Mouse (Mus musculus) stomach, postnatal 0 days (tissue): ENCODE results near the gene Slco3a1.

Experiments
- CTCF ChIP-seq: IDR thresholded peaks from 2 replicates; pipeline ENCODE4 v1.5.1; 2016; ENCODE audit warnings: antibody characterized with exemption, low read depth, mild to moderate bottlenecking, moderate library complexity
- EP300 ChIP-seq: optimal IDR thresholded peaks from 2 replicates; pipeline ENCODE3; 2016; ENCODE audit warnings: antibody characterized with exemption

DNA sequence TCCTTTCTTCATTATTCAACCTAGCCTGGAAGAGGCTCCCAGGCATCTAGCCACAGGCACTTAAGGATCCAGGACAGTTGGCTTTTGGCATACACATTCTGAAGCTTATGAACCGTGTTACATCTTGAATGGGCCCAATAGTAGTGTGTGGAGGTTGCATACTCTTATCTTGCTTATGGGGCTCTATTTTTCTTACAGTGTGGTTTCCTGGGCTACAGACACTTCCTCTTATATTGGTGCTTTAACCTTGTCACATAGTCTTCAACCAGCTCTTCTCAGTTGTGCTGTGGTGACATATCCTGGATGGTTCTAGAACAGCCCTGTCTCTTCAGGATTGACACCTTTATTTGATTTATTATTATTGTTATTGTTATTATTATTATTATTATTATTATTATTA is 225.6 kb downstream of the Slco3a1 start:
- no peak for TF ChIP-seq EP300
- no peak for TF ChIP-seq CTCF
